Mouse (Mus musculus): ENCODE measurements around the gene Kctd4.
"Not testable (repeated sequence)": the region's sequence is repeated elsewhere in the genome, so short reads cannot be mapped to it uniquely, and the experiment has no call there.

Gene Kctd4

GRCm38 (mm10) chr14:75954766-75955165, at the start of gene Kctd4:
TSS of gene Kctd4 (plus strand) at chr14:75955009.
- no peak for DNase-seq

- DNase-seq = no peak
Observed at GRCm38 (mm10) chr14:75906931-75907330, 47.9 kb upstream of the Kctd4 start.

- no peak for DNase-seq
Observed at GRCm38 (mm10) chr14:75911968-75912367, 42.8 kb upstream of the Kctd4 start.

GRCm38 (mm10) chr14:75912665-75913064, 42.1 kb upstream of the Kctd4 start:
- no peak for DNase-seq

GRCm38 (mm10) chr14:75923314-75924052, 31.3 kb upstream of the Kctd4 start:
- DNase-seq = no peak

GRCm38 (mm10) chr14:75929713-75930112, 25.1 kb upstream of the Kctd4 start:
- not testable (repeated sequence) for DNase-seq

- peak; percentile 8 for DNase-seq
Observed at GRCm38 (mm10) chr14:75931266-75931665, 23.5 kb upstream of the Kctd4 start.

GRCm38 (mm10) chr14:75934359-75934758, 20.4 kb upstream of the Kctd4 start:
- DNase-seq = no peak

- DNase-seq = no peak
Observed at GRCm38 (mm10) chr14:75937714-75938113, 17.1 kb upstream of the Kctd4 start.

- DNase-seq = no peak
Observed at GRCm38 (mm10) chr14:75941500-75941899, 13.3 kb upstream of the Kctd4 start.

- DNase-seq = no peak
Observed at GRCm38 (mm10) chr14:75942365-75942764, 12.4 kb upstream of the Kctd4 start.

- DNase-seq = no peak
Observed at GRCm38 (mm10) chr14:75947674-75948073, 7.1 kb upstream of the Kctd4 start.

- no peak for DNase-seq
Observed at GRCm38 (mm10) chr14:75953011-75953410, 1.8 kb upstream of the Kctd4 start.

- no peak for DNase-seq
Observed at GRCm38 (mm10) chr14:75962250-75962649, 7.4 kb downstream of the Kctd4 start.

- no peak for DNase-seq
Observed at GRCm38 (mm10) chr14:75963215-75963614, 8.4 kb downstream of the Kctd4 start.

GRCm38 (mm10) chr14:75964000-75964399, 9.2 kb downstream of the Kctd4 start:
- DNase-seq = no peak

GRCm38 (mm10) chr14:75964433-75964832, 9.6 kb downstream of the Kctd4 start:
- DNase-seq = no peak

- no peak for DNase-seq
Observed at GRCm38 (mm10) chr14:75967291-75967690, 12.5 kb downstream of the Kctd4 start.

- no peak for DNase-seq
Observed at GRCm38 (mm10) chr14:75976107-75976506, 21.3 kb downstream of the Kctd4 start.

GRCm38 (mm10) chr14:75981231-75981630, 26.4 kb downstream of the Kctd4 start:
- DNase-seq = no peak

GRCm38 (mm10) chr14:75983891-75984290, 29.1 kb downstream of the Kctd4 start:
- DNase-seq = no peak

- no peak for DNase-seq
Observed at GRCm38 (mm10) chr14:75985112-75985511, 30.3 kb downstream of the Kctd4 start.

- no peak for DNase-seq
Observed at GRCm38 (mm10) chr14:75986878-75987483, 32.2 kb downstream of the Kctd4 start.

GRCm38 (mm10) chr14:75989168-75989567, 34.4 kb downstream of the Kctd4 start:
- DNase-seq = no peak

- DNase-seq = no peak
Observed at GRCm38 (mm10) chr14:75990936-75991335, 36.1 kb downstream of the Kctd4 start.
